Mouse (Mus musculus) kidney, adult 9 months (tissue): ENCODE data around the gene Kbtbd13.
A peak's percentile ranks its signal among the peaks of the same experiment; 100 is the strongest.

Experiments used
- DNase-seq: peaks from one replicate; pipeline ENCODE4 v3.0.0; 2022

The Kbtbd13 gene

DNA sequence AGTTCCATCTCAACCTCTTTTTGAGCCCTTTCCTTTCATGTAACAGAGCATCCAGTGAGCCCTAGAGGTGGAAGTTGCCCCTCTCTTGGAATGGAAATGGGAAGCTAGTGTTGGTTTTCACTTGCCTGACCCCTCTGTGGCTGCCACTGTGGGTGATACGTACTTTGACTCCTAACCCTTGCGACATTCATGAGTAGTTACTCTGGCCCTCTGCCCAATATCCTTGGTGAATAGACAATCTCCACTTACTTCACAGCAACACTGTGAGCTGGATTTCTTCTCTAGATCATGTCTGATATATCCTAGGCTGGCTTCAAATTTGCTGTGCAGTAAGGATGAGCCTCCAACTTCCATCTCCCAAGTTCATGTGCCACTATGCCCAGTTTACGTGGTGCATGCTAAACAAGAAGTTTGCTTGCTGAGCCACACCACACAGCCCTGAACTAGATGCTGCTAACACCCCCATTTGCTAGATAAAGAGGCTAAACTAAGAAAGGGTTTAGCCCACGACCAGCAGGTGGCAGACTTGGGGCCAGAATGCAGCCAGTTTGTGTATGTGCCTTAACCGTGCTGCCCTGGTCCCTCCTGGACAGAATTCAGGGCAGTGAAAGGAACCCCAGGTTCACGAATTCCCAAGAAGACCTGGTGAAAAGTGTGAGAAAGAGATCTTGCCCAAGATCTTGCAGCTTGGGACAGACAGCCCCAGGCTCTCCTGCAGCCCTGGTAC is 1.3 kb upstream of the Kbtbd13 start:
- DNase-seq, result peak; percentile 79

- DNase-seq, result no peak
Measured at GRCm38 (mm10) chr9:65390752-65391612, 470 bp downstream of the Kbtbd13 start.

DNA sequence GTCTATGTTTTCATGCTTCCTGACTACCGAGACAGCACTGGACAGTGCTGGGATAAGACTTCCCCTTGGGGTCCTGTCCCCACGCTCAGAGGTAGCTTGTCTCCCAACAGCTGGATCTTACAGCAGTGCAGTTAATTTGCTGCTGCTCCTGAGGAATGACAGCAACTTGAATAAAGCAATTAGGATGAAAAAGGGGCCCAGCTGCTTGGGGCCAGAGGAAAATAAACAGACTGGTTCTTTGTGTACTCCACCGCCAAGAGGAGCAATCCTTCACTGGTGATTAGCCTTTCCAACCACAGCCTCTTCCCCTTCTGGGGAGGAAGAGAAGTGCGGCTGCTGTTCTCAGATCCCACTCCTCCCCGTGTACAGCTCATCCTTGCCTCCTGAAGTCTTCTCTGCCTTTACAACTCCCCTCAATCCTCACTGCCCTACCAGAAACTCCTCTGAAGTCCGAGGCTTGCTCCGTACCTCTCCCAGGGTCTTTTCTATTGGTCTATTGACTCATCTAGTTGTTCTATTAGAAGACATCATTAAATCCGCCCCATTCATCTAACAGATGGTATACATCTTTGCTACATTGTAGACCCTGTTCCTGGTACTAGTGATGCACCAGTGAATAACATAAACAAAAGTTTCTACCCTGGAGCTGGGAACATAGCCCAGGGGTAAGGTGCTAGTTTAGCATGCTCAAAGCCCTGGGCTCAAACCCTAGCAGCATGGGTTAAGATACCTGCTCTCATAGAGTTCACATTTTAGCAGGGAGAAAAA is 4.9 kb downstream of the Kbtbd13 start:
- DNase-seq, result no peak

- peak; percentile 38 for DNase-seq
Measured at GRCm38 (mm10) chr9:65384276-65384675, 7.2 kb downstream of the Kbtbd13 start.

DNA sequence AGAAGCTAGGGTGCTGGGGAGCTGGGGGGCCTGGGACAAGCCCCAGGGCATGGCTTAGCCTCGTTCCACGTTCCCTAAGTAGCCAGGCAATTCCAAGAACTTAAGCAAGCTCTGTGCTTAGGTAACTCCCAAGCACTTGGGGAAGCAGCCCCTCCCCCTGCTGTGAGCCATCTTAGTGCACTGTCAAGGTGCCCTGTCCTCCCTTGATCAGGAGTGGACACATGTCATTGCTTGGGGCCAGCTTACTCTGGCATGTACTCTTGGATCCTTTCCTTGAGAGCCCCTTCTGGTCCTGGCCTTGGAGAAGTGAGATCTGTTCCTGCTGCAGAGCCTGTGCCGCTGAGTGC is 8.7 kb downstream of the Kbtbd13 start:
- no peak for DNase-seq

DNA sequence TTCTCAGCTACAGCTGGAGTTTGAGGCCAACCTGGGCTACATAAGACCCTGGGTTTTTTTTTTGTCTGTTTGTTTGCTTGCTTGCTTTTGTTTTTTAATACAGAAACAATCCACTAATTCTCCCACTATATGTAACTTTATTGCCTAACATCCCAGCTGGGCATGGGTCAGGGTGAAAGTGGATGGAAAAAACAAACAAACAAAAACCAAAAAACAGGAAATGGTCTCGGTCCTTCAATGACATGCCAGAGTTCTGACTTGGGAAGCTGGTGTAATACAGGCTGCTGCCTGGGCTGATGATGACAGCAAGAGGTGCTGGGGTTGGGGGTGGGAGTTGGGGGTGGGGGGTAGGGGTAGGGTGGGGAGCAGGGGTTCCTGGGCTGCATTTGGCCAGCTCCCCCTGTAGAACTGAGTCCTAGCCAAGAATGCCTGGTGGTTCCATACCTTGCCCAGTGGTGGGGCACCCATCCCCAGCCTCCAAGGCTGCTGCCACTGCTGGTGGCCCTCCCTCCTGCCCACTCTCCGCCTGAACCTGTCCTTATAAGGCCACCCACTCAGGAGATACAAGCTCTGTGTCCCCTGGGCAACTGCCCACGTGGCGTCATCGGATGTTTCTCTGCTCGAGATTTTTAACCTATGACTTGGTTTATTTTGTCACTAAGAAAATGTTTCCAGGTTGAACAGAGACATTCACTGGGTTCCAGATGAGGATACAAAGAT is 9.3 kb downstream of the Kbtbd13 start:
- no peak for DNase-seq

GRCm38 (mm10) chr9:65381017-65381590 is 10.3 kb downstream of the Kbtbd13 start:
- no peak for DNase-seq

DNA sequence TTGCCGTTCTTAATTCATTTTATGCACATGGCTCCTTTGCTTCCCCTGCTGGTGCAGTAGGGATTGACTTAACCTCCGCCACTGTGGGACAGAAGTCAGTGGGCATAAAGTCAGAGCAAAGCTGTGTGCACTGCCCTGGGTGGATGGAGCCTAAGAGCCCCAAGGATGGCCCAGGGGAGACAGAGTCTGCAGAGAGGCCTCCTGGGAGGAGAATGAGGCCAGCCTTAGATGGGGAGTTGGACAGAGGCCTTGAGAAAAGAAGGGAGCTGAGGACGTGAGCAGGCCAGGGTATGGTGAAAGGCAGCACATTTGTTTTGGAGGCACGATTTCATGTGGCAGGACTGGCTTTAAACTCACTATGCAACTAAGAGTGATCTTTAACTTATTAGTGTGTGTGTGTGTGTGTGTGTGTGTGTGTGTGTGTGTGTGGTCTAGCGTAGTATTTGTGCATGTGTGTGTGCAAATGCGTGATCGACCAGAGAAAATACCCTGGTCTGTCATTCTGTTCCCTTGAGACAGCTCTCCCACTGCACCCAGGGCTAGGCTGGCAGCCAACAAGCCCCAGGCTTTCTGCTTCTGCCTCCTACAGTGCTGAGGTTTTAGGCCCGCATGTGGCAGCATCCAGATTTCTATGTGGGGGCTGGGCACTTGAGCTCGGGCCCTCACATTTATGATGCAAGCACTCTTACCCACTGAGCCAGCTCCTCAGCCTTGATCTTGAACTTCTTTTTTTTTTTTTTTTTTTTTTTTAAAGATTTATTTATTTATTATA is 16.1 kb downstream of the Kbtbd13 start:
- DNase-seq, result no peak

- DNase-seq, result no peak
Measured at GRCm38 (mm10) chr9:65374468-65375162, 16.8 kb downstream of the Kbtbd13 start.

DNA sequence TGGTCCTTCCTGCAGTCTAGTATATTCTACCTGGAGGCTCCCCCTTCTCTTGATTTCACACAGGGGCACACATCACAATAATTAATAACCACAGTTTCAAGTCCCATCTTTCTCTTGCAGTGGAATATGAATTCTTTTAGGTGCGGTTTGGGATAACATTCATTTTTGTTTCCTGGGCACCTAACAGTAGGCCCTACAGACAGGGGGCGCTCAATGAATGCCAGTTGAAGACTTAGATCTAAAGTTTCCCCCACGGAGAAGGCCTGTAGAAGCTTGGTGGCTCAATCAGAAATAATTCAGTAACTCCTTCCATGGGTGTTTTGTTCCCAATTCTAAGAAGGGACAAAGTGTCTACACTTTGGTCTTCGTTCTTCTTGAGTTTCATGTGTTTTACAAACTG is 19.0 kb downstream of the Kbtbd13 start:
- DNase-seq, result peak; percentile 59

DNA sequence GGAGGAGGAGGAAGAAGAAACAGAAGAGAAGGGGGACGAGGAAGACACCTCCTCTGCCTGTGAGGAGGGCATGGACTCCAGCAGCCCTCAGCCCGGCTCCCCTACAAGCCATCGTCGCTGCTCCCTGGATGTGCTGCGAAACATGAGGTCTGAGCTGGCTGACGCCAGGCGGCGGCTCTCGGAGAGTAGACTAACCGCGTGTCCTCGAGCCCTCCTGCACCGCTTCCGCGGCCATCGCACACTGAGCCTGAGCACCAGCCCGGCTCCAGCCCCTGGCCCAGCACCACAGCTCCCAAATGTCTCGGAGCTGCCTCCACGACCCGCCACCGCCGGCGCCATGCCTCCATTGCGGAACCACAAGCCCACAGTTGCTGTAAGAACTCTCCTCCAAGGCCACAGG is 19.7 kb downstream of the Kbtbd13 start:
- no peak for DNase-seq

- no peak for DNase-seq
Measured at GRCm38 (mm10) chr9:65365721-65366120, 25.7 kb downstream of the Kbtbd13 start.

DNA sequence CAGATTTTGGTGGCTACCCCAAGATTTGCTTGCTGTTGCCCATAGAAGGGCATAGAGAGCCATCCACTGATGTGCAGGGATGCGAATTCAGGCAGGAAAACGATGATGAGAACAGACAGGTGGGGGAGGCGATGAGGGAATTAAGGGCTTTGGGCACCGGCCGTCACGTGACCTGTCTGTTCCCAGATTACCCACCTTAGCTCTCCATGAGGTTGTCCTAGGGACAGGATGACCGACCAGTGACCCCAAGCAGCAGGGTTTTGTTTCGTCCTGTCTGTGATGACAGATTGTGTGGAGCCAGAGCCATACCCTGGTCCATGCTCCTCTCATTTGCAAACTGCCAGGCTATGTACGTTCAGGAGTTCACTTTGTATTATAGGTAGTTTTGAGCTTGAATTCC is 27.8 kb downstream of the Kbtbd13 start:
- DNase-seq, result no peak

DNA sequence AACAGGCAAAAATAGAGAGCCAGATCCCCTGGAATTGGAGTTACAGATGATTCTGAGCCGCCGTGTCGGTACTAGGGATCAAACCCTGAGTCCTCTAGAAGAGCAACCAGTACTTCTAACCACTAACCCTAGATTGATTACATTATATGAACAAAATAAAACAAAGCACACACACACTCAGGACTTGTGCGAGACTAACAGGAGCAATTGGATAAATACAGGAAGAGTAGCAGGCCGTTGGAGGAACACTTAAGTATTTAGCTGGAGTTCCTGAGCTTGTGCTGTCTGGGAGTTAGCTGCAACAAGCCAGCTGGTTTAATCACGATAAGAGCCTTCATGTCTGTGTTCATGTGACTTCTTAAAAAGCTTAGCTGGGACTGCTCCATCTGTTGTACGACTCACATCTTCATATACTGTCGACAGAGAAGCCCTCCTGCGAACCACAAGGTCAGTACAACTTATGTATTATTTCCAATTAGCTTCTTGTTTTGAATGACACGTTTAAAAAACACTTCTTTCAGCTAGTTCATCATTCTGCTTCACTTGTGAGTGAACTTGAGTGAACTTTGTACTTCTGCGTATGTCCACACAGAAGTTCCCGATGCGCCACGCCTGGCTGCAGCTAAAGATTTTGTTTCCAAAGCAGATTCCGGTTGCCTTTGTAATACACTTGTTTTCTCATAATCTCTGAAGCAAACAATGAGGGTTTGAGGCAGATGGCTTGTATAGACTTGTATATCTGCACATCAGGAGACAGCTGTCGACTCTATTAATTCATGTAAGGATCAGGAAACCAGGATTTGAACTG is 30.6 kb downstream of the Kbtbd13 start, which contains the start of gene Ubap1l:
TSS of gene Ubap1l (plus strand) at position 401 of the 808 bp plus-strand sequence.
- DNase-seq, result peak; percentile 74

- DNase-seq, result no peak
Measured at GRCm38 (mm10) chr9:65358956-65359480, 32.4 kb downstream of the Kbtbd13 start.

DNA sequence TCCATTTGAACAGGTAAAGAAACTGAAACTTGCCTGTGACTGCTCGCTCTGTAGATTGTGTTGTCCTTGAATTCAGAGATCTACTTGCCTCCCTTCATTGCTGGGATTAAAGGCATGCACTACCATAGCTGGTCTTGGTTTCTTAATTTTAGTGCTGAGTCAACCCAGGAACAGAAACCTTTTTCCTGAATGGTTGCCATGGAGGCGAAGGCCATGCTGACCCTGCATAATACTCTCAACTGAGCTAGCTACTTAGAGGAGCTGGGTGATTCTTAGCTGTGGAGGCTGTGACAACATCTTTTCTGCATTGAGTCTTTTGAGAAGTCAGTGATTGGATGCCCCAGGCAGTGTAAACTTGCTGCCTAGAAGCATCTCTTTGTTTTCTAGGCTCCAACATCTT is 34.5 kb downstream of the Kbtbd13 start:
- peak; percentile 25 for DNase-seq

DNA sequence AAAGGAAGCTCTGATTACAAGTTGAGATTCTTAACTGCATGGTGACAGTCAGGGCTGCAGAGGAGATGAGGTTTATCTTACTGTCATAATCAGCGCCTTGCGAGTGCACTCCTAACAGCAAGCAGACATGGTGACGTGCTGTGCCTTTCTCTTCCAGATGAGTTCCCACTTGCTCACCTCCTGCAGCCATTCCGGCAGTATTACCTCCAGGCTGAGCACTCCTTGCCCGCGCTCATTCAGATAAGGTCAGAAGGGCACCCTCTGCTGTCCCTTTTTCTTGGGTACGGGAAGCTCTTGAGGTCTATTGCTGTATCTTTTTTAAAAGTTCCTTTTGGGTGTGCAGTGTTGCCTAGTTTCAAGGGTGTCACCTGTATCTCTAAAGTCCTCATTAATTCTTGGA is 34.9 kb downstream of the Kbtbd13 start:
- DNase-seq, result no peak

DNA sequence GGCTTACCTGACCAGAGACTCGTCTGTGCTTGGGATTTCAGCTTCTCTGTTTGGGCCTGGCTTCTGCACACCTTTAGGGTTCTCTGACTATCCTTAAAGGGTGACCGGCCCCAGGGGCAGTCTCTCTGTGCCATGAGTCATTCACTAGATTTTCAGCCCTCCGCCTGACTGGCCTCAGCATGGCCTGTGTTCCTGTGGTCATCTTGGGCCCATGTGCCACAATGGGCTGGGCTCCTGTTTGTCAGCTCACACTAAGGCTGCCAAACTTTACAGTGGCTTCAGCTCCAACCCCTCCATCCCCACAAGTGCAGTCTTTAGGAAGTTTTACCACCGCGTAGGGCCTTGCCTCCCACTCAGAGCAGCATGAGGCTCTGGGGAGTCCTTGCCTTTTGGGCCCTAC is 38.2 kb downstream of the Kbtbd13 start:
- no peak for DNase-seq

GRCm38 (mm10) chr9:65347112-65347850 is 44.2 kb downstream of the Kbtbd13 start:
- no peak for DNase-seq
